Mouse (Mus musculus) left cerebral cortex, postnatal 10 days (tissue): ENCODE data around the gene Xdh. TPM values are rescaled to one million over a fixed set of nuclear protein-coding genes. Genes with fewer than 3 reads are reported as not detected.
A peak's percentile ranks its signal among the peaks of the same experiment; 100 is the strongest.
"Not testable (repeated sequence)": the region's sequence is repeated elsewhere in the genome, so short reads cannot be mapped to it uniquely, and the experiment has no call there.

Experiments used
- DNase-seq, 2 experiments: peaks; one replicate each; pipeline ENCODE4 v3.0.0; 2021 to 2022; ENCODE audit warnings: low spot score in 2 of 2, mixed read lengths in 1 of 2; ENCODE audit errors: extremely low spot score in 1 of 2
- intact Hi-C: fragments of 180-260 bp; cut with DNase I; formaldehyde crosslinking; loops from one replicate; pipeline ENCODE4 v1.15.1; 2025
- total RNA-seq, 2 experiments: library from RNA; stranded (reverse); gene quantifications; 2 replicates each; pipeline ENCODE4 v1.2.3; 2021

Xdh gene
- total RNA-seq, 2 experiments from 2014 or later = 0.85 to 1.3 TPM

GRCm38 (mm10) chr17:73893207-73893606 lies 56.8 kb downstream of the Xdh start:
- DNase-seq = no peak
- intact Hi-C loops = no loop called here

GRCm38 (mm10) chr17:73891590-73891989 lies 58.4 kb downstream of the Xdh start:
- intact Hi-C loops = no loop called here
- DNase-seq = peak in 1 of 2 experiments; percentile 8

GRCm38 (mm10) chr17:73886071-73886785 lies 63.8 kb downstream of the Xdh start:
- intact Hi-C loops = loop anchor here (10.0 kb wide), 1 partner anchor 311 kb away; no protein-coding TSS in a partner anchor
- no peak for DNase-seq

GRCm38 (mm10) chr17:73883332-73883731 lies 66.7 kb downstream of the Xdh start:
- intact Hi-C loops = loop anchor here (2.0 to 10.0 kb wide), 3 partner anchors 76 to 309 kb away; no protein-coding TSS in a partner anchor
- no peak for DNase-seq

GRCm38 (mm10) chr17:73882194-73882593 lies 67.8 kb downstream of the Xdh start:
- intact Hi-C loops = loop anchor here (1.0 to 10.0 kb wide), 4 partner anchors 75 to 580 kb away; no protein-coding TSS in a partner anchor
- peak; percentile 81 to 85 for DNase-seq

GRCm38 (mm10) chr17:73881295-73881694 lies 68.7 kb downstream of the Xdh start:
- DNase-seq = no peak
- intact Hi-C loops = loop anchor here (5.0 to 10.0 kb wide), 2 partner anchors 74 to 306 kb away; no protein-coding TSS in a partner anchor

- intact Hi-C loops = loop anchor here (5.0 to 10.0 kb wide), 2 partner anchors 73 to 305 kb away; no protein-coding TSS in a partner anchor
- DNase-seq = no peak
Observed at GRCm38 (mm10) chr17:73880286-73880685, 69.7 kb downstream of the Xdh start.

- intact Hi-C loops = loop anchor here (10.0 kb wide), 1 partner anchor 995 kb away; no protein-coding TSS in a partner anchor
Observed at GRCm38 (mm10) chr17:73879262-73879916, 70.6 kb downstream of the Xdh start.

GRCm38 (mm10) chr17:73875674-73876073 lies 74.3 kb downstream of the Xdh start:
- intact Hi-C loops = loop anchor here (10.0 kb wide), 1 partner anchor 991 kb away; no protein-coding TSS in a partner anchor
- DNase-seq = no peak

More at GRCm38 (mm10) chr17:73879262-73879916, 70.6 kb downstream of the Xdh start:
- DNase-seq = no peak

GRCm38 (mm10) chr17:73875268-73875667 lies 74.7 kb downstream of the Xdh start:
- intact Hi-C loops = loop anchor here (10.0 kb wide), 1 partner anchor 990 kb away; no protein-coding TSS in a partner anchor
- no peak for DNase-seq

GRCm38 (mm10) chr17:73870956-73871605 lies 78.9 kb downstream of the Xdh start:
- intact Hi-C loops = loop anchor here (10.0 kb wide), 1 partner anchor 986 kb away; no protein-coding TSS in a partner anchor
- no peak for DNase-seq

GRCm38 (mm10) chr17:73869008-73869685 lies 80.8 kb downstream of the Xdh start:
- intact Hi-C loops = no loop called here
- DNase-seq = no peak

- intact Hi-C loops = no loop called here
Observed at GRCm38 (mm10) chr17:73853717-73854116, 96.3 kb downstream of the Xdh start.

GRCm38 (mm10) chr17:73853041-73853440 lies 97.0 kb downstream of the Xdh start:
- no peak for DNase-seq
- intact Hi-C loops = no loop called here

More at GRCm38 (mm10) chr17:73853717-73854116, 96.3 kb downstream of the Xdh start:
- DNase-seq = no peak

GRCm38 (mm10) chr17:73847399-73847798 lies 102.6 kb downstream of the Xdh start:
- intact Hi-C loops = no loop called here

GRCm38 (mm10) chr17:73845632-73846031 lies 104.4 kb downstream of the Xdh start:
- intact Hi-C loops = no loop called here

More at GRCm38 (mm10) chr17:73847399-73847798, 102.6 kb downstream of the Xdh start:
- DNase-seq = no peak

GRCm38 (mm10) chr17:73842963-73843362 lies 107.0 kb downstream of the Xdh start:
- DNase-seq = no peak
- intact Hi-C loops = no loop called here

More at GRCm38 (mm10) chr17:73845632-73846031, 104.4 kb downstream of the Xdh start:
- no peak for DNase-seq

- intact Hi-C loops, DNase-seq: not testable (repeated sequence)
Observed at GRCm38 (mm10) chr17:73839876-73840275, 110.1 kb downstream of the Xdh start.
